Mouse (Mus musculus): ENCODE results near the gene Wap.

The Wap gene

DNA sequence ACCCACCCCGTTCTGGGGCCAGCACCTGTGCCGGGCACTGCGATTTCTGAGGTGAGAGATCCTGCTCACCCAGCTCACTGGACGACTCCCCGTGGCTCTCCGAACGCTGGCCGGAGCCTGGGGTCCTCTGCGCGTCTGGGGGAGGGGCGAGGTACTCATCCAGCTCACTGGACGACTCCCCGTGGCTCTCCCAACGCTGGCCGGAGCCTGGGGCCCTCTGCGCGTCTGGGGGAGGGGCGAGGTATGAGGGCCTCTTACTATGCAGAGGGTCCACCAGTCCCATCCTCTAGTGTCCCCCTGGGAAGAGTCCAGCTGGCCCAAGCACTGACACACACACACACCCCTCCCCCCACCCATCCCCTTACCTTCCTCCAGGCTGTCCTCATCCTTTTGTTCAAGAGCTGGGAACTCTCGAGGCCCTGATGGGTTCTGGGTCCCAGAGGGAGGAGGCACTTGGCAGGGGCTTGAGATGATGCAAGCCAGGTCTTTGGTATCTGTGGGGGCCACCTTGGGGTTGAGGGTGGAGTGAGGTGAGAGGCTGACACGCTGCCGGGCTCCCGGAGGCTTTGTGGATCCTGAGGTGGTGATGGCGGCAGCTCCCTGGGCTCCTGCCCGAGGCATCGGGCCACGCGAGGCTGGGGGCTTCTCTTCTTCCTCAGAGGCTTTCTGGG, 39.3 kb downstream of the Wap start:
- in situ Hi-C loops (cut with MboI, MseI): no loop called here

DNA sequence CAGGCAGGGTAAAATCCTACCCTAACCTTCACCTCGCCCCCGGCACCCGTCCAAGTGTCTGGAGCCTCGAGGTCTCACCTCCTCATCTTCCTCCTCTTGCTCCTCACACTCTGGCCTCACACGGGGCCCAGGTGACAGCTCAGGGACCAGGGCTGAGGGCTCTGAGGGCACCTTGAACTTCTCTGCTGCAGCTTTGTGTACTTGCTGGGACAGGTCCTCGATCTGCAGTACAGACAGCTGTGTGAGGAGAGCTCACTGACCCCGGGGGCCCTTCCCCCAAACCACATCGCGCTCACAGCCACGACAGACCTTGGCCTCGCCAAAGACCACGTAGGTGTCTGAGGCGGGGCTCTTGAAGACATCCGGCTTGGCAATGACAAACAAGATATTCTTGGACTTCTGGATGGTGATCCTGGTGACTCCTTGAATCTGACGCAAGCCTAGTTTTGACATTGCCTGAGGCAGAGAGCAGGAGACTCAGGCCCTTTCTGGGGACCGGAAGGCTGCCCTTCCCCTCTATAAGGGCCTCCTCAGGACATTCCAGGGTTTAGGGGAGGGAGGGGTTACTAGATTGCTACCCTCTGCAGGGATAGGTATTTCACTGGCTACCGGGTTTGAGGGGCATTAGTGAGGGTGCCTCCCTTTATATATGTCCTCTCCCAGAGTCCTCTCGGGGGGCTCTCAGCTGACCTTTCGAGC, 40.1 kb downstream of the Wap start:
- in situ Hi-C loops (cut with MboI, MseI): no loop called here

- in situ Hi-C loops (cut with MboI, MseI): no loop called here
Observed at GRCm38 (mm10) chr11:6597523-6597922, 40.9 kb downstream of the Wap start.

- in situ Hi-C loops (cut with MboI, MseI): no loop called here
Observed at GRCm38 (mm10) chr11:6596616-6597015, 41.8 kb downstream of the Wap start.

- in situ Hi-C loops (cut with MboI, MseI): no loop called here
Observed at GRCm38 (mm10) chr11:6596205-6596604, 42.2 kb downstream of the Wap start.

DNA sequence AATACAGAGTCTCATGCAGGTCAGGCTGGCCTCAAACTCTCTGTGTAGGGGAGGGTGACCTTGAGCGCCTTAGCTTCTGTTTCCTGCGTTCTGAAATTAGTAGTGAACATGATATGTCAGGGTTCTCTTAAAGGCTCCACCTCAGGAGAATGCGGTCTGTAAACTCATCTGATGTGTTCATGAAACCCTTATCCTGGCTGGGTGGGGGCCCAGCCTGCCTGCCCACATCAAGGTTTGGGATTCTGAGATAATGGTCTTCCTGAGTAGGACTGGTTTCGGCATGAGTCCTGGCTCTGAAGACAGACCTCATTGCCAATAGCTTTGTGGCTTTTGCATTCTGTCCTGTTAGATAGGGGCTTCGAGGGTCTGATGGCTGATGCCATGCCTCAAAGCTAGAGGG, 43.1 kb downstream of the Wap start:
- in situ Hi-C loops (cut with MboI, MseI): no loop called here

DNA sequence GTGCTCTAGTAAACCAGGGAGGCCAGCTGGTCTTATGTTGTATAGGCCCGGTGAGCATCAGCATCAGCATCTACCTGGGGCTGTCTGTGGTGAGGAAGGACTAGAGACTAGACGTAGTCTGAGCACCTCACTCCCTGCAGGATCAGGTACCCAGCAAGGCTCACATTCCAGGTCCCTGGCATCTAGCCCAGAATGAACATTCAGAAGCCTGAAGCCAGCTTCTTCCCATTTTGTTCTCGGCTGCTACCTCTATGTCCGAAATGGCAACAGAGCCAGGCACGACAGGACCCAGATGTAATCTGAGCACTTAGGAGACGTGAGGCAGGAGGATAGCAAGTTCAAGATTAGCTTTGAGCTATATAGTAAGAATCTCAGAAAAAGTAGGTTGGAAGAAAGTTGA, 43.6 kb downstream of the Wap start:
- in situ Hi-C loops (cut with MboI, MseI): no loop called here

- in situ Hi-C loops (cut with MboI, MseI): no loop called here
Observed at GRCm38 (mm10) chr11:6593406-6593805, 45.0 kb downstream of the Wap start.

DNA sequence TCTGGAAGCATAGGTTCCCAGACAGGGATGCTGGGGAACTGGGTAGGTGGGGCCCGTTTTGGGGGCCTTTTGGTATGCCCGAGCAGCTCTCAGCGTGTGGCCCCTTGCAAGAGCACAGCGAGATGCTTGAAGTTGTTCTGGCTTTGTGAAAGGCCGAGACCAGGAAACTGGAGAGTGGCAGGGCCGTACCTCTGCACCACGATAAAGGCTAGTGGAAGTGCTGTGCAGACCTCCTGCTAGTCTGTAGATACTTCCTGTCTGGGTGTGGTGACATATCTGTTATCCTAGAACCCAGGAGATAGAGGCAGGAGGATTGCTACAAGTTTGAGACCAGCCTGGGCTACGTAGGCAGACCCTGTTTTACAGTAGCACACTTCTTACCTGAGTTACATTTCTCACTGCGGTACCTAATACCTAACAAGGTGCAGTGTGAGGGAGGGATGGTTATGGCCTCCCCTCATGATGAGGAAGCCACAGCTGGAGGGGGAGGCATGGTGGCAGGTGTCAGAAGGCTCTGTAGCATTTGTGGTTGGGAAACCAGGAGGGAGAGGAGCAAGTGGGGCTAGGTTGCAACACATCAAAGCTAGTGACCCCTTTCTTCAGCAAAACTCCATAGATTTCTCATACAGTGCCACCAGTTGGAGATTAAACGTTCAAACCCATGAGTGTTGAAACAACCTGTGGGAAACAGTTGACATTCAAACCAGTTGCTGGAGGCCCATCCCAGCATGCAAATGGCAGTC, 47.3 kb downstream of the Wap start:
- in situ Hi-C loops (cut with MboI, MseI): no loop called here

- in situ Hi-C loops (cut with MboI, MseI): no loop called here
Observed at GRCm38 (mm10) chr11:6589838-6590237, 48.6 kb downstream of the Wap start.

- in situ Hi-C loops (cut with MboI, MseI): no loop called here
Observed at GRCm38 (mm10) chr11:6588295-6588694, 50.1 kb downstream of the Wap start.

- in situ Hi-C loops (cut with MboI, MseI): no loop called here
Observed at GRCm38 (mm10) chr11:6587249-6587940, 51.0 kb downstream of the Wap start.

- in situ Hi-C loops (cut with MboI, MseI): no loop called here
Observed at GRCm38 (mm10) chr11:6586660-6587059, 51.8 kb downstream of the Wap start.

- in situ Hi-C loops (cut with MboI, MseI): no loop called here
Observed at GRCm38 (mm10) chr11:6585748-6586147, 52.7 kb downstream of the Wap start.

Measured in T-helper 2 cell (primary cell).